Mouse (Mus musculus) forelimb bud, embryonic 11.5 days (tissue): ENCODE data around the gene Pml.

Experiments
- DNase-seq: peaks from one replicate; pipeline ENCODE4 v3.0.0-alpha.2; 2012; ENCODE audit warnings: low read depth, low spot score

Pml gene

GRCm38 (mm10) chr9:58202676-58203453 lies 46.7 kb downstream of the Pml start:
- no peak for DNase-seq

- DNase-seq: no peak
Measured at GRCm38 (mm10) chr9:58201861-58202549, 47.6 kb downstream of the Pml start.

GRCm38 (mm10) chr9:58201091-58201842 lies 48.3 kb downstream of the Pml start:
- no peak for DNase-seq

GRCm38 (mm10) chr9:58200270-58201090 lies 49.1 kb downstream of the Pml start:
- DNase-seq: no peak

- no peak for DNase-seq
Measured at GRCm38 (mm10) chr9:58199381-58200269, 50.0 kb downstream of the Pml start.

- DNase-seq: no peak
Measured at GRCm38 (mm10) chr9:58198801-58199371, 50.7 kb downstream of the Pml start.

- DNase-seq: no peak
Measured at GRCm38 (mm10) chr9:58197781-58198701, 51.5 kb downstream of the Pml start.

- DNase-seq: no peak
Measured at GRCm38 (mm10) chr9:58196610-58197567, 52.7 kb downstream of the Pml start.

- no peak for DNase-seq
Measured at GRCm38 (mm10) chr9:58196141-58196540, 53.4 kb downstream of the Pml start.

- DNase-seq: no peak
Measured at GRCm38 (mm10) chr9:58195671-58196070, 53.9 kb downstream of the Pml start.

GRCm38 (mm10) chr9:58194222-58194621 lies 55.4 kb downstream of the Pml start:
- no peak for DNase-seq

GRCm38 (mm10) chr9:58184456-58184855 lies 65.1 kb downstream of the Pml start:
- no peak for DNase-seq

GRCm38 (mm10) chr9:58179390-58179789 lies 70.2 kb downstream of the Pml start:
- DNase-seq: no peak

GRCm38 (mm10) chr9:58177165-58177564 lies 72.4 kb downstream of the Pml start:
- no peak for DNase-seq

- peak; percentile 57 for DNase-seq
Measured at GRCm38 (mm10) chr9:58175745-58176487, 73.7 kb downstream of the Pml start.

GRCm38 (mm10) chr9:58174818-58175251 lies 74.8 kb downstream of the Pml start:
- no peak for DNase-seq

GRCm38 (mm10) chr9:58172863-58173262 lies 76.7 kb downstream of the Pml start:
- DNase-seq: no peak
